Mouse (Mus musculus): Measurements from ENCODE around the gene Adrm1.

- TF ChIP-seq CTCF (IDR thresholded peaks at IDR 0.05; ENCODE audit: low read depth, low read length) (no peak), POLR2A (IDR thresholded peaks at IDR 0.05; ENCODE audit: insufficient read depth, low read length) (no peak)
These were observed 53.9 kb downstream of the Adrm1 start for GRCm38 (mm10) chr2:180225044-180225761.

Measured in ES-Bruce4 (cell line).